Mouse (Mus musculus): ENCODE results near the gene Vmn2r83.

- TF ChIP-seq CTCF (IDR thresholded peaks at IDR 0.05; ENCODE audit: extremely low read depth, insufficient read length, insufficient replicate concordance, low read depth, low read length), result 0 out of 2 replicates have a peak, but pooled peaks have one; percentile 5
- no peak for TF ChIP-seq POLR2A (IDR thresholded peaks at IDR 0.05; ENCODE audit: low read depth, low read length)
These were observed 34.5 kb downstream of the Vmn2r83 start for GRCm38 (mm10) chr10:79502830-79503644.

All from small intestine, adult 2 months (tissue).